Mouse (Mus musculus) kidney, adult 11 months (tissue): ENCODE measurements around the gene Ovol1.

Experiments used
- DNase-seq: peaks from one replicate; pipeline ENCODE4 v3.0.0; 2022

Ovol1 gene

GRCm38 (mm10) chr19:5560457-5561041, at the start of gene Ovol1:
Gene Ovol1, minus strand, starts transcription at chr19:5560646.
- peak; percentile 84 for DNase-seq

GRCm38 (mm10) chr19:5609547-5610404, 49.3 kb upstream of the Ovol1 start, which contains the start of gene Kat5:
Gene Kat5, minus strand, starts transcription at chr19:5610237.
- peak; percentile 92 for DNase-seq

GRCm38 (mm10) chr19:5609171-5609546, 48.7 kb upstream of the Ovol1 start:
- DNase-seq, result no peak

- no peak for DNase-seq
These were observed 48.3 kb upstream of the Ovol1 start for GRCm38 (mm10) chr19:5608707-5609106.

- no peak for DNase-seq
These were observed 47.4 kb upstream of the Ovol1 start for GRCm38 (mm10) chr19:5607705-5608410.

GRCm38 (mm10) chr19:5606196-5606595, 45.8 kb upstream of the Ovol1 start:
- no peak for DNase-seq

GRCm38 (mm10) chr19:5605126-5605525, 44.7 kb upstream of the Ovol1 start:
- no peak for DNase-seq

- DNase-seq, result no peak
These were observed 43.2 kb upstream of the Ovol1 start for GRCm38 (mm10) chr19:5603664-5604063.

GRCm38 (mm10) chr19:5601752-5602541, 41.5 kb upstream of the Ovol1 start, which contains the start of gene Rnaseh2c:
Gene Rnaseh2c, plus strand, starts transcription at chr19:5601873.
- peak; percentile 70 for DNase-seq

- DNase-seq, result no peak
These were observed 38.8 kb upstream of the Ovol1 start for GRCm38 (mm10) chr19:5599224-5599623.

- DNase-seq, result no peak
These were observed 31.4 kb upstream of the Ovol1 start for GRCm38 (mm10) chr19:5591888-5592287.

- DNase-seq, result no peak
These were observed 28.7 kb upstream of the Ovol1 start for GRCm38 (mm10) chr19:5589159-5589558.

GRCm38 (mm10) chr19:5581995-5582394, 21.5 kb upstream of the Ovol1 start:
- no peak for DNase-seq

GRCm38 (mm10) chr19:5580776-5581175, 20.3 kb upstream of the Ovol1 start:
- no peak for DNase-seq

- no peak for DNase-seq
These were observed 19.5 kb upstream of the Ovol1 start for GRCm38 (mm10) chr19:5579971-5580370.

- DNase-seq, result no peak
These were observed 14.9 kb upstream of the Ovol1 start for GRCm38 (mm10) chr19:5575336-5575735.

- peak; percentile 74 for DNase-seq
These were observed 12.1 kb upstream of the Ovol1 start for GRCm38 (mm10) chr19:5572331-5573125.

GRCm38 (mm10) chr19:5571831-5572230, 11.4 kb upstream of the Ovol1 start:
- DNase-seq, result peak; percentile 48

- DNase-seq, result no peak
These were observed 10.2 kb upstream of the Ovol1 start for GRCm38 (mm10) chr19:5570353-5571246.

GRCm38 (mm10) chr19:5569521-5569920, 9.1 kb upstream of the Ovol1 start:
- no peak for DNase-seq
